Mouse (Mus musculus): ENCODE results near the gene Sap30. TPM values are rescaled to one million over a fixed set of nuclear protein-coding genes. Genes with fewer than 3 reads are reported as not detected.
"Not testable (repeated sequence)": the region's sequence is repeated elsewhere in the genome, so short reads cannot be mapped to it uniquely, and the experiment has no call there.

Sap30 gene
- polyA plus RNA-seq, 1 experiment from 2014 or later = 48.6 TPM

DNA sequence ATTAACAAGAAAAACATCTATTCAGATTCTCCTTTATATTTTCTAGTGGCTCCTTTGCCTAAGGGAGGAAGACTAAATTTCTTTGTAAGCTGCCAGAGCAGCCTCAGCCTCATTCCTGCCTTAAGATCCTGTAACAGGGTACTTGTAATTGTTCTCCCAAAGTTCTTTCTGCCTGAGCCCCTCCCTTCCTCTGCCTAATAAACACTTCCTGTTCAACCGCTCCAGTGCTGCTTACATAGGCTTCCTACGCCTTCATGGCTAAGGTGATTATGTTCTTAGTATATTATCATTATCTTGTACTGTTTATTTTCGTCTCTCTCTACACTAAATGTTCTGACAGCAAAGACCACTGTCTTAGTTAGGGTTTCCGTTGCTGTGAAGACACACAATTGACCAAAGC is 21.0 kb upstream of the Sap30 start:
- Histone ChIP-seq H3K4me2 (no peak overlapping the region), H3K4me3 (ENCODE audit: low read depth, low read length) (no peak overlapping the region), H3K4me1 (ENCODE audit: control insufficient read depth, insufficient read depth, low read length) (0 out of 2 replicates have a peak, but pooled peaks cover 7% of the 10 kb centered on the region), H3K27me3 (ENCODE audit: control insufficient read depth, insufficient read depth, low read length) (no peaks in the 10 kb centered on the region), H3K9ac (ENCODE audit: low read depth, low read length) (no peak overlapping the region), H3K27ac (ENCODE audit: low read depth, low read length) (no peak overlapping the region), H3K36me3 (ENCODE audit: control insufficient read depth, insufficient read depth, low read length) (0 out of 2 replicates have a peak, but pooled peaks cover 2% of the 10 kb centered on the region), H3K9me3 (replicated peaks; ENCODE audit: control insufficient read depth, low read length) (no peaks in the 10 kb centered on the region)
- 74% methylated on average over 4 of the region's 4 CpGs for WGBS (ENCODE audit: insufficient replicate concordance)
- ATAC-seq (replicated peaks; ENCODE audit: insufficient number of reproducible peaks, low FRiP score, low TSS enrichment) = no peak

GRCm38 (mm10) chr8:57507556-57508063 is 19.9 kb upstream of the Sap30 start:
- Histone ChIP-seq H3K27ac (ENCODE audit: low read depth, low read length) (no peak overlapping the region), H3K4me3 (ENCODE audit: low read depth, low read length) (no peak overlapping the region), H3K9me3 (replicated peaks; ENCODE audit: control insufficient read depth, low read length) (no peaks in the 10 kb centered on the region), H3K9ac (ENCODE audit: low read depth, low read length) (no peak overlapping the region), H3K4me1 (ENCODE audit: control insufficient read depth, insufficient read depth, low read length) (0 out of 2 replicates have a peak, but pooled peaks cover 7% of the 10 kb centered on the region), H3K4me2 (no peak overlapping the region), H3K36me3 (ENCODE audit: control insufficient read depth, insufficient read depth, low read length) (no peaks in the 10 kb centered on the region), H3K27me3 (ENCODE audit: control insufficient read depth, insufficient read depth, low read length) (no peaks in the 10 kb centered on the region)
- ATAC-seq (replicated peaks; ENCODE audit: insufficient number of reproducible peaks, low FRiP score, low TSS enrichment) = no peak
- WGBS (ENCODE audit: insufficient replicate concordance) = 84% methylated on average over 4 of the region's 4 CpGs

GRCm38 (mm10) chr8:57505500-57505899 is 17.8 kb upstream of the Sap30 start:
- not testable (repeated sequence) for H3K9me3 ChIP-seq (replicated peaks; ENCODE audit: control insufficient read depth, low read length); H3K27me3 ChIP-seq (ENCODE audit: control insufficient read depth, insufficient read depth, low read length); ATAC-seq (replicated peaks; ENCODE audit: insufficient number of reproducible peaks, low FRiP score, low TSS enrichment); H3K9ac ChIP-seq (ENCODE audit: low read depth, low read length); H3K36me3 ChIP-seq (ENCODE audit: control insufficient read depth, insufficient read depth, low read length); H3K4me2 ChIP-seq; H3K27ac ChIP-seq (ENCODE audit: low read depth, low read length); H3K4me3 ChIP-seq (ENCODE audit: low read depth, low read length); H3K4me1 ChIP-seq (ENCODE audit: control insufficient read depth, insufficient read depth, low read length)
- 73% methylated on average over 1 of the region's 1 CpGs for WGBS (ENCODE audit: insufficient replicate concordance)

DNA sequence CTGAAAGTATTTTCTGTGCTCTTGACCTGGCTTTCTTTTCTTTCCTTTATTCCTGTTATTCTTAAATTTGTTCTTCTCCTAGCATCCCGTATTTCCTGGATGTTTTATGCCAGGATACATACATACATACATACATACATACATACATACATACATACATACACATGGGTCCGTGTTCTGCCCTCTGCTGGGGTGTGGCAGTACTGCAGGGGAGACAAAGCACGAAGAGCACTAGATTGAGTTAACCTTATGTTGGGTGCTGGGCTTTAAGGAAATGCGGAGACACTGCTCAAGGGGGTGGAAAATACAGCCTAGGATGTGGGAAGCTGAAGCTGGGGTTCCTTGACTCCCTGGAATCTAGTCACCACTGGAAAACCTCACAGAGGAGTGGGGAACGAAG is 16.0 kb upstream of the Sap30 start:
- ATAC-seq (replicated peaks; ENCODE audit: insufficient number of reproducible peaks, low FRiP score, low TSS enrichment) = no peak
- 0 out of 2 replicates have a peak, but pooled peaks cover 3% of the 10 kb centered on the region for H3K4me1 ChIP-seq (ENCODE audit: control insufficient read depth, insufficient read depth, low read length)
- WGBS (ENCODE audit: insufficient replicate concordance) = 55% methylated on average over 5 of the region's 5 CpGs
- no peaks in the 10 kb centered on the region for H3K27me3 ChIP-seq (ENCODE audit: control insufficient read depth, insufficient read depth, low read length)
- no peak overlapping the region for H3K4me3 ChIP-seq (ENCODE audit: low read depth, low read length)
- H3K4me2 ChIP-seq = no peak overlapping the region
- H3K9me3 ChIP-seq (replicated peaks; ENCODE audit: control insufficient read depth, low read length) = no peaks in the 10 kb centered on the region
- no peaks in the 10 kb centered on the region for H3K36me3 ChIP-seq (ENCODE audit: control insufficient read depth, insufficient read depth, low read length)
- H3K9ac ChIP-seq (ENCODE audit: low read depth, low read length) = no peak overlapping the region
- no peak overlapping the region for H3K27ac ChIP-seq (ENCODE audit: low read depth, low read length)

GRCm38 (mm10) chr8:57498847-57499511 is 11.3 kb upstream of the Sap30 start:
- WGBS (ENCODE audit: insufficient replicate concordance) = 66% methylated on average over 17 of the region's 17 CpGs

GRCm38 (mm10) chr8:57498494-57498846 is 10.8 kb upstream of the Sap30 start:
- Histone ChIP-seq H3K4me1 (ENCODE audit: control insufficient read depth, insufficient read depth, low read length) (no peaks in the 10 kb centered on the region), H3K4me2 (no peak overlapping the region), H3K27ac (ENCODE audit: low read depth, low read length) (no peak overlapping the region), H3K4me3 (ENCODE audit: low read depth, low read length) (no peak overlapping the region), H3K36me3 (ENCODE audit: control insufficient read depth, insufficient read depth, low read length) (no peaks in the 10 kb centered on the region), H3K27me3 (ENCODE audit: control insufficient read depth, insufficient read depth, low read length) (no peaks in the 10 kb centered on the region), H3K9me3 (replicated peaks; ENCODE audit: control insufficient read depth, low read length) (no peaks in the 10 kb centered on the region), H3K9ac (ENCODE audit: low read depth, low read length) (no peak overlapping the region)
- no peak for ATAC-seq (replicated peaks; ENCODE audit: insufficient number of reproducible peaks, low FRiP score, low TSS enrichment)
- 61% methylated on average over 8 of the region's 8 CpGs for WGBS (ENCODE audit: insufficient replicate concordance)

More at GRCm38 (mm10) chr8:57498847-57499511, 11.3 kb upstream of the Sap30 start:
- Histone ChIP-seq H3K4me3 (ENCODE audit: low read depth, low read length) (no peak overlapping the region), H3K9me3 (replicated peaks; ENCODE audit: control insufficient read depth, low read length) (no peaks in the 10 kb centered on the region), H3K9ac (ENCODE audit: low read depth, low read length) (no peak overlapping the region), H3K4me2 (no peak overlapping the region), H3K27ac (ENCODE audit: low read depth, low read length) (no peak overlapping the region), H3K36me3 (ENCODE audit: control insufficient read depth, insufficient read depth, low read length) (no peaks in the 10 kb centered on the region), H3K27me3 (ENCODE audit: control insufficient read depth, insufficient read depth, low read length) (no peaks in the 10 kb centered on the region), H3K4me1 (ENCODE audit: control insufficient read depth, insufficient read depth, low read length) (no peaks in the 10 kb centered on the region)
- no peak for ATAC-seq (replicated peaks; ENCODE audit: insufficient number of reproducible peaks, low FRiP score, low TSS enrichment)

DNA sequence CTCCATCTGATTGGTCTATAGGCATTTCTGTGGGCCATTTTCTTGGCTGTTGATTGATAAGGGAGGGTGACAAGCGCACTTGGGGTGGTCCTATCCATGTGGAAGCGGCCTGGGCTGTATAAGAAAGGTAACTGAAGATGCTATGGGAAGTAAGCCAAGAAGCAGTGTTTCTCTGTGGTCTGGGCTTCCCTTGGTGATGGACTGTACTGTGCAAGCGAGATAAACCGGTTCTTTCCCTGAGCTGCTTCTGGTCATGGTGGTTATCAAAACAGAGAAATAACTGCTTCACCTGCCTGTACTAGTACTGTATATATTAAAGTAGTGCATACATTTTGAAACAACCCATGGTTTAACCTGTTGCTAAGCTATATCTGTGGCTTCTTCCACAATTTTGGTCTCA is 4.2 kb upstream of the Sap30 start:
- no peaks in the 10 kb centered on the region for H3K36me3 ChIP-seq (ENCODE audit: control insufficient read depth, insufficient read depth, low read length)
- 86% methylated on average over 4 of the region's 4 CpGs for WGBS (ENCODE audit: insufficient replicate concordance)
- ATAC-seq (replicated peaks; ENCODE audit: insufficient number of reproducible peaks, low FRiP score, low TSS enrichment) = no peak
- no peaks in the 10 kb centered on the region for H3K27me3 ChIP-seq (ENCODE audit: control insufficient read depth, insufficient read depth, low read length)
- no peak overlapping the region for H3K27ac ChIP-seq (ENCODE audit: low read depth, low read length)
- H3K4me1 ChIP-seq (ENCODE audit: control insufficient read depth, insufficient read depth, low read length) = no peaks in the 10 kb centered on the region
- no peak overlapping the region for H3K4me2 ChIP-seq
- no peaks in the 10 kb centered on the region for H3K9me3 ChIP-seq (replicated peaks; ENCODE audit: control insufficient read depth, low read length)
- H3K4me3 ChIP-seq (ENCODE audit: low read depth, low read length) = no peak overlapping the region
- H3K9ac ChIP-seq (ENCODE audit: low read depth, low read length) = no peak overlapping the region

DNA sequence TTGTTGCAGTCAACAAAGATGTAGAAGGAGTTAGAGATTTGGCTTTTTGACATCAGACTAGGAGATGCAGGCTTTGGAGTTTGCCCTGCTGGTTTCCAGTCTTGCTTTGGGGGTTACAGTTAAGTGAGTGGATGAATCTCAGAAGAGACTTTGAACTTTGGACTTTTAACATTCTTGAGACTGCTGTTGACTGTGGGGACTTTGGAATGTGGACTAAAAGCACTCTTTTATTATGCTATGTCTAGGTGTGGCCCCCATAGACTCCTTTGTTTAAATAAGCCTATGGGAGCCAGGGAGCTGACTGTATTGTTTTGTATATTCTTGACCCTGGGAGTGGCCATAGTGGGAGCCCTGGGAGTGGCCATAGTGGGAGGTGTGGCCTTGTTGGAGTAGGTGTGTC is 2.2 kb upstream of the Sap30 start:
- Histone ChIP-seq H3K9ac (ENCODE audit: low read depth, low read length) (no peak overlapping the region), H3K4me3 (ENCODE audit: low read depth, low read length) (no peak overlapping the region), H3K36me3 (ENCODE audit: control insufficient read depth, insufficient read depth, low read length) (no peaks in the 10 kb centered on the region), H3K27me3 (ENCODE audit: control insufficient read depth, insufficient read depth, low read length) (no peaks in the 10 kb centered on the region), H3K4me1 (ENCODE audit: control insufficient read depth, insufficient read depth, low read length) (0 out of 2 replicates have a peak, but pooled peaks cover 6% of the 10 kb centered on the region), H3K9me3 (replicated peaks; ENCODE audit: control insufficient read depth, low read length) (no peaks in the 10 kb centered on the region), H3K27ac (ENCODE audit: low read depth, low read length) (no peak overlapping the region), H3K4me2 (no peak overlapping the region)
- no peak for ATAC-seq (replicated peaks; ENCODE audit: insufficient number of reproducible peaks, low FRiP score, low TSS enrichment)

- H3K36me3 ChIP-seq (ENCODE audit: control insufficient read depth, insufficient read depth, low read length) = no peaks in the 10 kb centered on the region
- H3K4me2 ChIP-seq = no peak overlapping the region
- no peak overlapping the region for H3K9ac ChIP-seq (ENCODE audit: low read depth, low read length)
- H3K9me3 ChIP-seq (replicated peaks; ENCODE audit: control insufficient read depth, low read length) = no peaks in the 10 kb centered on the region
- H3K27me3 ChIP-seq (ENCODE audit: control insufficient read depth, insufficient read depth, low read length) = no peaks in the 10 kb centered on the region
- no peak overlapping the region for H3K4me3 ChIP-seq (ENCODE audit: low read depth, low read length)
- ATAC-seq (replicated peaks; ENCODE audit: insufficient number of reproducible peaks, low FRiP score, low TSS enrichment) = no peak
- H3K4me1 ChIP-seq (ENCODE audit: control insufficient read depth, insufficient read depth, low read length) = 0 out of 2 replicates have a peak, but pooled peaks cover 6% of the 10 kb centered on the region
- WGBS (ENCODE audit: insufficient replicate concordance) = 89% methylated on average over 1 of the region's 1 CpGs
- 0 out of 2 replicates have a peak overlapping the region, but pooled peaks have one; percentile 22 for H3K27ac ChIP-seq (ENCODE audit: low read depth, low read length)
Observed at GRCm38 (mm10) chr8:57489366-57489765, 1.7 kb upstream of the Sap30 start.
